In the genomic region with DNA sequence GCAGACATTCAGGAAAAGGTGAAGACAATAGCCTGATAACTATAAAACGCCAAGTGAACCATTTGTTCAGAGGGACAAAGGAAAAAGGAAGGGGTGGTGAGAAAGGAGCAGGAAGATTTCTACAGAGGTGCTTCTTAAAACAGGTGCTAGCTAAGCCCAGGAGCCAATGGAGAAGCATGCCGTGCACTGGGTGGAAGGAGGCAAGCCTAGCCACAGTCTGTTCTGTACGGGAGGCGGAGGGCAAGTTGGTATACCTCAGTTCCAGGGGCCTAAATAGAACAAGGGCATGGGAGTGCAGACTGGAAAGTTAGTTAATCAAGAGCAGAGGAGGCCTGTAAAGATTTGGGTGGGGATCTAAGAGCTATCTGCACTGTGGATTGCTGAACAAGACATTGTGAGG, we compare ENCODE assay signal across 8 mouse cellular contexts. TPM values are rescaled to one million over a fixed set of nuclear protein-coding genes. Genes with fewer than 3 reads are reported as not detected.
DNase-seq lines count a peak whose midpoint lies in the region; ATAC-seq lines count a peak whose summit lies in the region.

No protein-coding gene starts in this region.

- H3K27ac ChIP-seq in heart, embryonic 16.5 days (ENCODE audit: low read length) = peak overlapping the region; percentile 82
- peak overlapping the region; percentile 12; the same call in 1 of the 2 replicates for H3K27ac ChIP-seq in liver, embryonic 13.5 days
- 0 out of 2 replicates have a peak overlapping the region, but pooled peaks have one; percentile 10 for H3K27ac ChIP-seq in stomach, embryonic 16.5 days (ENCODE audit: low read length)

- peak; percentile 38 to 41 for DNase-seq in cerebellum, postnatal 10 days
- no peak for DNase-seq in cerebellum, adult 11 months
- peak; percentile 4 for DNase-seq in NIH3T3 (ENCODE audit: low read depth)
- no peak for DNase-seq in liver, embryonic 13.5 days
- DNase-seq in adrenal gland, postnatal 25 days = no peak
- DNase-seq in ovary, adult 18-20 months (ENCODE audit: low spot score) = no peak

- H3K9me3 ChIP-seq in heart, embryonic 16.5 days (replicated peaks; ENCODE audit: control insufficient read depth, low read length) = no peaks in the 10 kb centered on the region
- H3K9me3 ChIP-seq in liver, embryonic 13.5 days (replicated peaks) = no peaks in the 10 kb centered on the region
- no peaks in the 10 kb centered on the region for H3K9me3 ChIP-seq in stomach, embryonic 16.5 days (replicated peaks; ENCODE audit: control insufficient read depth, low read length)

- no peaks in the 10 kb centered on the region for H3K27me3 ChIP-seq in heart, embryonic 16.5 days (ENCODE audit: control insufficient read depth, insufficient read depth, low read length)
- no peaks in the 10 kb centered on the region for H3K27me3 ChIP-seq in liver, embryonic 13.5 days
- no peaks in the 10 kb centered on the region for H3K27me3 ChIP-seq in stomach, embryonic 16.5 days (ENCODE audit: control insufficient read depth, insufficient read depth, low read length)

- peaks cover 28% of the 10 kb centered on the region for H3K4me1 ChIP-seq in heart, embryonic 16.5 days (ENCODE audit: control insufficient read depth, insufficient read depth, low read length)
- peaks cover 50% of the 10 kb centered on the region for H3K4me1 ChIP-seq in liver, embryonic 13.5 days (replicated peaks)
- H3K4me1 ChIP-seq in stomach, embryonic 16.5 days (ENCODE audit: control insufficient read depth, insufficient read depth, low read length) = peaks cover 34% of the 10 kb centered on the region

- H3K4me3 ChIP-seq in heart, embryonic 16.5 days (ENCODE audit: low read length) = peak overlapping the region; percentile 60
- H3K4me3 ChIP-seq in liver, embryonic 13.5 days (replicated peaks) = peak overlapping the region; percentile 50
- peak overlapping the region; percentile 51 for H3K4me3 ChIP-seq in stomach, embryonic 16.5 days (replicated peaks; ENCODE audit: low read length)

- no peaks in the 10 kb centered on the region for H3K36me3 ChIP-seq in heart, embryonic 16.5 days (ENCODE audit: control insufficient read depth, insufficient read depth)
- H3K36me3 ChIP-seq in liver, embryonic 13.5 days = peaks cover 9% of the 10 kb centered on the region; the same call in 1 of the 2 replicates
- H3K36me3 ChIP-seq in stomach, embryonic 16.5 days (ENCODE audit: control insufficient read depth, insufficient read depth, low read length) = no peaks in the 10 kb centered on the region

- WGBS in heart, embryonic 16.5 days = 3% methylated on average over 4 of the region's 4 CpGs
- 18% methylated on average over 4 of the region's 4 CpGs for WGBS in liver, embryonic 13.5 days (ENCODE audit: insufficient replicate concordance)
- 5% methylated on average over 4 of the region's 4 CpGs for WGBS in stomach, embryonic 16.5 days

- H3K9ac ChIP-seq in heart, embryonic 16.5 days (ENCODE audit: low read length) = peak overlapping the region; percentile 67
- H3K9ac ChIP-seq in liver, embryonic 13.5 days = peak overlapping the region; percentile 68
- peak overlapping the region; percentile 72 for H3K9ac ChIP-seq in stomach, embryonic 16.5 days (ENCODE audit: low read length)

- ATAC-seq in heart, embryonic 16.5 days (replicated peaks; ENCODE audit: extremely low read depth, insufficient read depth, low FRiP score) = no peak
- ATAC-seq in liver, embryonic 13.5 days (ENCODE audit: low read depth) = no peak
- ATAC-seq in stomach, embryonic 16.5 days (ENCODE audit: insufficient read depth, low FRiP score) = no peak

- H3K4me2 ChIP-seq in heart, embryonic 16.5 days (ENCODE audit: low read depth, low read length) = peak overlapping the region; percentile 87
- H3K4me2 ChIP-seq in liver, embryonic 13.5 days = peak overlapping the region; percentile 71
- H3K4me2 ChIP-seq in stomach, embryonic 16.5 days (ENCODE audit: low read depth, low read length) = peak overlapping the region; percentile 82

RNA-seq across cellular contexts. Expression of a gene that starts 3.8 kb away (rescaled TPM):
- polyA plus RNA-seq in heart, embryonic 16.5 days (2015; fragmentation: Nextera tagmentation; extraction: Ambion mirVana) = 33.8 and 37.2 TPM in 2 replicates
- polyA plus RNA-seq in liver, embryonic 13.5 days (2015; fragmentation: Nextera tagmentation; extraction: Ambion mirVana) = 12.8 and 14.3 TPM in 2 replicates
- polyA plus RNA-seq in stomach, embryonic 16.5 days (2015; fragmentation: Nextera tagmentation; extraction: Ambion mirVana) = 41.8 and 42.3 TPM in 2 replicates
- total RNA-seq in adrenal gland, postnatal 25 days (2021) = 77.8 and 81.7 TPM in 2 replicates

Comparison
In these comparisons a context has a peak if more than half of its experiments do, and no peak if none do; other contexts are left out.
1. DNase-seq: peak in cerebellum, postnatal 10 days (2 of 2) and NIH3T3 (single experiment); none in cerebellum, adult 11 months (single experiment), liver, embryonic 13.5 days (single experiment), adrenal gland, postnatal 25 days (single experiment) and ovary, adult 18-20 months (single experiment).
2. H3K27ac ChIP-seq: peak in every context shown above with its lines; median percentile 82 in heart, embryonic 16.5 days; 12 in liver, embryonic 13.5 days; 10 in stomach, embryonic 16.5 days.
3. Peak in every context shown above with its lines, with median percentiles within 50 percentile points of each other: H3K4me2 ChIP-seq, H3K4me3 ChIP-seq and H3K9ac ChIP-seq.